Mouse (Mus musculus) C2C12 (cell line): ENCODE data around the gene Pdpr.

Experiments
- CTCF ChIP-seq: IDR thresholded peaks from one replicate; pipeline ENCODE4 v1.5.1; 2011; ENCODE audit not compliant: control insufficient read depth, insufficient read depth, insufficient read length
- USF1 ChIP-seq: IDR thresholded peaks from one replicate; pipeline ENCODE4 v1.6.1; 2011; ENCODE audit warnings: low read depth, mild to moderate bottlenecking, control low read depth, moderate library complexity

- TF ChIP-seq USF1, result no peak
- no peak for TF ChIP-seq CTCF
These were observed 38.8 kb upstream of the Pdpr start for GRCm38 (mm10) chr8:111055661-111056060.
